Mouse (Mus musculus) hindbrain, embryonic 13.5 days (tissue): ENCODE measurements around the gene Lyst. TPM values are rescaled to one million over a fixed set of nuclear protein-coding genes. Genes with fewer than 3 reads are reported as not detected.
"Not testable (repeated sequence)": the region's sequence is repeated elsewhere in the genome, so short reads cannot be mapped to it uniquely, and the experiment has no call there.

ENCODE experiments used
- ATAC-seq: fragments of 200-750 bp; cut with Nextera tagmentation; 2 replicates; pipeline ENCODE4 v1.8.0; 2017; ENCODE audit warnings: moderate TSS enrichment; ENCODE audit not compliant: low FRiP score
- H3K27ac ChIP-seq: fragments of 300-500 bp; sonication (generic); 2 replicates; pipeline ENCODE4 v1.5.1; 2015; ENCODE audit warnings: inconsistent platforms, mild to moderate bottlenecking, moderate library complexity
- H3K27me3 ChIP-seq: fragments of 300-500 bp; sonication (generic); 2 replicates; pipeline ENCODE4 v1.6.1; 2015; ENCODE audit warnings: mild to moderate bottlenecking, inconsistent platforms
- H3K36me3 ChIP-seq: fragments of 300-500 bp; sonication (generic); 2 replicates; pipeline ENCODE4 v1.6.1; 2015; ENCODE audit warnings: mild to moderate bottlenecking, inconsistent platforms
- H3K4me1 ChIP-seq: fragments of 300-500 bp; sonication (generic); replicated peaks from 2 replicates; pipeline ENCODE4 v1.6.1; 2015; ENCODE audit warnings: inconsistent platforms
- H3K4me2 ChIP-seq: fragments of 300-500 bp; sonication (generic); 2 replicates; pipeline ENCODE4 v1.6.1; 2015; ENCODE audit warnings: inconsistent platforms, mild to moderate bottlenecking, moderate library complexity
- H3K4me3 ChIP-seq: fragments of 300-500 bp; sonication (generic); 2 replicates; pipeline ENCODE4 v1.5.1; 2015; ENCODE audit warnings: mild to moderate bottlenecking, inconsistent platforms
- H3K9ac ChIP-seq: fragments of 300-500 bp; sonication (generic); 2 replicates; pipeline ENCODE4 v1.6.1; 2015; ENCODE audit warnings: mild to moderate bottlenecking, inconsistent platforms
- H3K9me3 ChIP-seq: fragments of 300-500 bp; sonication (generic); 2 replicates; pipeline ENCODE4 v1.6.1; 2016; ENCODE audit warnings: inconsistent platforms
- WGBS: fragments of 180-500 bp; shearing (Covaris S2); methylation state at CpG from one replicate; pipeline ENCODE4 v1.1.7; 2015; 5-methylcytosine and 5-hydroxymethylcytosine counted together
- polyA plus RNA-seq: library from polyadenylated mRNA; unstranded; fragments of >200 nt; fragmentation: Nextera tagmentation; extraction: Ambion mirVana; gene quantifications from 2 replicates; pipeline ENCODE4 v1.2.1, GENCODE M21; 2015

The Lyst gene
- polyA plus RNA-seq, 1 experiment from 2014 or later, result 7.6 TPM

- WGBS, result 61% methylated on average over 5 of the region's 5 CpGs
- H3K36me3 ChIP-seq, result peaks cover 21% of the 10 kb centered on the region
- no peaks in the 10 kb centered on the region for H3K27me3 ChIP-seq
- no peak for ATAC-seq
- H3K27ac ChIP-seq, result no peak overlapping the region
- no peak overlapping the region for H3K9ac ChIP-seq
- no peak overlapping the region for H3K4me2 ChIP-seq
- H3K4me3 ChIP-seq, result no peak overlapping the region
- no peaks in the 10 kb centered on the region for H3K9me3 ChIP-seq
- H3K4me1 ChIP-seq, result no peaks in the 10 kb centered on the region
These were observed 80.5 kb downstream of the Lyst start for GRCm38 (mm10) chr13:13670669-13671068.

- Histone ChIP-seq H3K27ac (no peak overlapping the region), H3K4me1 (no peaks in the 10 kb centered on the region)
- no peak for ATAC-seq
These were observed 81.6 kb downstream of the Lyst start for GRCm38 (mm10) chr13:13671585-13672328.

GRCm38 (mm10) chr13:13674669-13675343 lies 84.6 kb downstream of the Lyst start:
- Histone ChIP-seq H3K4me3 (no peak overlapping the region), H3K9me3 (no peaks in the 10 kb centered on the region), H3K36me3 (peaks cover 33% of the 10 kb centered on the region), H3K4me2 (no peak overlapping the region), H3K9ac (no peak overlapping the region), H3K27ac (no peak overlapping the region), H3K4me1 (no peaks in the 10 kb centered on the region), H3K27me3 (no peaks in the 10 kb centered on the region)
- WGBS, result 95% methylated on average over 4 of the region's 4 CpGs
- ATAC-seq, result no peak

More at GRCm38 (mm10) chr13:13671585-13672328, 81.6 kb downstream of the Lyst start:
- no peaks in the 10 kb centered on the region for H3K27me3 ChIP-seq
- H3K9me3 ChIP-seq, result no peaks in the 10 kb centered on the region
- H3K36me3 ChIP-seq, result peaks cover 21% of the 10 kb centered on the region
- H3K4me3 ChIP-seq, result no peak overlapping the region
- no peak overlapping the region for H3K9ac ChIP-seq
- WGBS, result 65% methylated on average over 6 of the region's 6 CpGs
- no peak overlapping the region for H3K4me2 ChIP-seq

- whole genome bisulfite sequencing, result 85% methylated on average over 8 of the region's 8 CpGs
These were observed 87.7 kb downstream of the Lyst start for GRCm38 (mm10) chr13:13677871-13678270.

GRCm38 (mm10) chr13:13681642-13682041 lies 91.4 kb downstream of the Lyst start:
- no peaks in the 10 kb centered on the region for H3K27me3 ChIP-seq
- no peak overlapping the region for H3K4me3 ChIP-seq
- H3K9ac ChIP-seq, result no peak overlapping the region
- H3K36me3 ChIP-seq, result peaks cover 14% of the 10 kb centered on the region
- no peak for ATAC-seq
- WGBS, result 68% methylated on average over 6 of the region's 6 CpGs
- H3K9me3 ChIP-seq, result no peaks in the 10 kb centered on the region
- H3K4me2 ChIP-seq, result no peak overlapping the region
- H3K4me1 ChIP-seq, result no peaks in the 10 kb centered on the region
- H3K27ac ChIP-seq, result no peak overlapping the region

More at GRCm38 (mm10) chr13:13677871-13678270, 87.7 kb downstream of the Lyst start:
- no peaks in the 10 kb centered on the region for H3K4me1 ChIP-seq
- no peaks in the 10 kb centered on the region for H3K27me3 ChIP-seq
- H3K9me3 ChIP-seq, result no peaks in the 10 kb centered on the region
- no peak overlapping the region for H3K4me2 ChIP-seq
- H3K36me3 ChIP-seq, result peaks cover 26% of the 10 kb centered on the region
- ATAC-seq, result no peak
- H3K9ac ChIP-seq, result no peak overlapping the region
- no peak overlapping the region for H3K27ac ChIP-seq
- H3K4me3 ChIP-seq, result no peak overlapping the region

GRCm38 (mm10) chr13:13703476-13703875 lies 113.3 kb downstream of the Lyst start:
- ATAC-seq, result no peak

GRCm38 (mm10) chr13:13721435-13721834 lies 131.2 kb downstream of the Lyst start:
- H3K27ac ChIP-seq, H3K9ac ChIP-seq, H3K27me3 ChIP-seq, H3K4me3 ChIP-seq, H3K4me1 ChIP-seq, H3K4me2 ChIP-seq, H3K9me3 ChIP-seq, ATAC-seq, H3K36me3 ChIP-seq: not testable (repeated sequence)
- WGBS, result 91% methylated on average over 17 of the region's 17 CpGs

More at GRCm38 (mm10) chr13:13703476-13703875, 113.3 kb downstream of the Lyst start:
- no peaks in the 10 kb centered on the region for H3K9me3 ChIP-seq
- H3K4me2 ChIP-seq, result no peak overlapping the region
- no peaks in the 10 kb centered on the region for H3K27me3 ChIP-seq
- no peak overlapping the region for H3K27ac ChIP-seq
- no peaks in the 10 kb centered on the region for H3K4me1 ChIP-seq
- H3K36me3 ChIP-seq, result peaks cover 21% of the 10 kb centered on the region
- 90% methylated on average over 5 of the region's 5 CpGs for WGBS
- H3K9ac ChIP-seq, result no peak overlapping the region
- no peak overlapping the region for H3K4me3 ChIP-seq

GRCm38 (mm10) chr13:13723293-13723692 lies 133.1 kb downstream of the Lyst start:
- no peak overlapping the region for H3K9ac ChIP-seq
- H3K4me2 ChIP-seq, result no peak overlapping the region
- H3K27ac ChIP-seq, result no peak overlapping the region
- H3K36me3 ChIP-seq, result peaks cover 11% of the 10 kb centered on the region
- WGBS, result 85% methylated on average over 3 of the region's 3 CpGs
- H3K27me3 ChIP-seq, result no peaks in the 10 kb centered on the region
- no peaks in the 10 kb centered on the region for H3K9me3 ChIP-seq
- no peak for ATAC-seq
- no peak overlapping the region for H3K4me3 ChIP-seq
- H3K4me1 ChIP-seq, result no peaks in the 10 kb centered on the region

GRCm38 (mm10) chr13:13723786-13724185 lies 133.6 kb downstream of the Lyst start:
- H3K9ac ChIP-seq, result no peak overlapping the region
- H3K4me3 ChIP-seq, result no peak overlapping the region
- H3K9me3 ChIP-seq, result no peaks in the 10 kb centered on the region
- no peak for ATAC-seq
- no peaks in the 10 kb centered on the region for H3K4me1 ChIP-seq
- no peak overlapping the region for H3K27ac ChIP-seq
- H3K4me2 ChIP-seq, result no peak overlapping the region
- peaks cover 11% of the 10 kb centered on the region for H3K36me3 ChIP-seq
- H3K27me3 ChIP-seq, result no peaks in the 10 kb centered on the region

- no peak for ATAC-seq
- H3K4me3 ChIP-seq, result no peak overlapping the region
- WGBS, result 95% methylated on average over 4 of the region's 4 CpGs
These were observed 149.0 kb downstream of the Lyst start for GRCm38 (mm10) chr13:13739232-13739631.

GRCm38 (mm10) chr13:13745911-13746310 lies 155.7 kb downstream of the Lyst start:
- no peaks in the 10 kb centered on the region for H3K4me1 ChIP-seq
- ATAC-seq, result no peak
- 91% methylated on average over 3 of the region's 3 CpGs for WGBS
- no peaks in the 10 kb centered on the region for H3K9me3 ChIP-seq
- H3K4me2 ChIP-seq, result no peak overlapping the region
- peaks cover 50% of the 10 kb centered on the region for H3K36me3 ChIP-seq
- no peak overlapping the region for H3K9ac ChIP-seq
- H3K4me3 ChIP-seq, result no peak overlapping the region
- H3K27me3 ChIP-seq, result no peaks in the 10 kb centered on the region
- no peak overlapping the region for H3K27ac ChIP-seq

More at GRCm38 (mm10) chr13:13739232-13739631, 149.0 kb downstream of the Lyst start:
- Histone ChIP-seq H3K27ac (no peak overlapping the region), H3K36me3 (peaks cover 32% of the 10 kb centered on the region), H3K9ac (no peak overlapping the region), H3K4me1 (no peaks in the 10 kb centered on the region), H3K9me3 (no peaks in the 10 kb centered on the region), H3K4me2 (no peak overlapping the region), H3K27me3 (no peaks in the 10 kb centered on the region)

GRCm38 (mm10) chr13:13775778-13776494 lies 185.7 kb downstream of the Lyst start:
- peaks cover 12% of the 10 kb centered on the region for H3K36me3 ChIP-seq
- H3K4me3 ChIP-seq, result no peak overlapping the region
- 0 out of 2 replicates have a peak, but pooled peaks cover under 1% of the 10 kb centered on the region for H3K27me3 ChIP-seq
- peak; percentile 87 for ATAC-seq
- no peak overlapping the region for H3K27ac ChIP-seq
- H3K9me3 ChIP-seq, result no peaks in the 10 kb centered on the region
- peaks cover 3% of the 10 kb centered on the region; the same call in 1 of the 2 replicates for H3K4me1 ChIP-seq
- no peak overlapping the region for H3K9ac ChIP-seq
- H3K4me2 ChIP-seq, result no peak overlapping the region
